Mouse (Mus musculus): ENCODE results near the gene Cdh11. TPM values are rescaled to one million over a fixed set of nuclear protein-coding genes. Genes with fewer than 3 reads are reported as not detected.
"Not testable (repeated sequence)": the region's sequence is repeated elsewhere in the genome, so short reads cannot be mapped to it uniquely, and the experiment has no call there.

Gene Cdh11
- total and polyA plus RNA-seq, 3 experiments: 0.07 TPM; not detected in 2

DNA sequence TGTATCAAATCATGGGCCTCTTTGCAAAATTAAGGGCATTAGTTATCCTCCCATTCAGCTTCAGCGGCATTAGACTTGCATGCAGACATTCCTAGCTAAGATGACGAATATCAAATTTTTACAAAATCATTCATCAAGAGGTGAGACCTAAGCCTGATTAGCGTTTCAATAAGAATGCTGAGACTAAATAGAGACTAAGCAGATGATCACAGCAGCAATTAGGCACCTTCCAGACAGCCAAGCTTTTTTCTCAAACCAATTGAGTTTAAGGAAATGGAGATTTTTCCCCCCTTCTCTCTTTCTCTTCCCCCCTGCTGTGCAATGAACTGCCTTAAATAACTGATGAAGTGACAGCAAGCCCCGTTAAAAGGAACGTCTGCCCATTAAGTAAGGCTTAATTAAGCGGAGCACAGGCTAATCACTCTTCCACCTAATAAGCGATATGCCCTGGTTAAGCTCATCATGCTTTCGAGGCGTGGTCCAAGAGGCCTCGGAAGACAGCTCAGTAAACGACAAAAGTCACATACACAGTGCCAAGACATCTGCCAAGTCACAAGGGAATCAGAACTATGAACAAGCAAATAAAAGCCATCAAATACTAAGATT lies 87.1 kb downstream of the Cdh11 start:
- TF ChIP-seq MXI1 (IDR thresholded peaks at IDR 0.05; ENCODE audit: low read depth, low read length) (no peak), KAT2A (conservative IDR thresholded peaks at IDR 0.05; ENCODE audit: low read depth, low read length) (no peak), SMC3 (IDR thresholded peaks at IDR 0.05; ENCODE audit: low read depth, low read length) (no peak), RCOR1 (IDR thresholded peaks at IDR 0.05; ENCODE audit: low read depth, low read length) (no peak), ZC3H11A (IDR thresholded peaks at IDR 0.05; ENCODE audit: low read depth, low read length) (no peak), USF2 (IDR thresholded peaks at IDR 0.05; ENCODE audit: borderline replicate concordance in 1 of 2, insufficient read depth in 1 of 2, low read depth in 1 of 2, low read length in 2 of 2) (no peak), CTCF (IDR thresholded peaks at IDR 0.05 in 2 of 3, conservative IDR thresholded peaks at IDR 0.05 in 1 of 3; ENCODE audit: control insufficient read depth in 1 of 3, insufficient read depth in 1 of 3, low read depth in 2 of 3, low read length in 3 of 3, poor library complexity in 1 of 3, severe bottlenecking in 1 of 3) (no peak)
- Histone ChIP-seq H3K79me2 (ENCODE audit: control insufficient read depth, insufficient read depth, low read length, poor library complexity) (no peaks in the 10 kb centered on the region), H3K27ac (ENCODE audit: control insufficient read depth, low read depth, low read length) (no peak overlapping the region), H3K4me1 (ENCODE audit: control insufficient read depth in 1 of 2, insufficient read depth in 2 of 2, low read length in 2 of 2) (no peaks in the 10 kb centered on the region), H3K9ac (ENCODE audit: control insufficient read depth, low read depth, low read length, poor library complexity, severe bottlenecking) (no peak overlapping the region), H3K9me3 (replicated peaks; ENCODE audit: insufficient read depth, low read length) (no peaks in the 10 kb centered on the region), H3K4me3 (ENCODE audit: control insufficient read depth in 1 of 2, insufficient read depth in 1 of 2, low read depth in 2 of 2, low read length in 2 of 2) (no peak overlapping the region), H3K27me3 (ENCODE audit: control insufficient read depth in 1 of 2, insufficient read depth in 2 of 2, low read length in 2 of 2) (no peaks in the 10 kb centered on the region), H3K36me3 (ENCODE audit: control insufficient read depth in 1 of 2, insufficient read depth in 2 of 2, low read length in 2 of 2) (no peaks in the 10 kb centered on the region)
- no peak for DNase-seq (ENCODE audit: low read depth, low spot score)

GRCm38 (mm10) chr8:102693465-102693864 lies 92.0 kb downstream of the Cdh11 start:
- Histone ChIP-seq H3K36me3 (ENCODE audit: control insufficient read depth in 1 of 2, insufficient read depth in 2 of 2, low read length in 2 of 2) (no peaks in the 10 kb centered on the region), H3K4me1 (ENCODE audit: control insufficient read depth in 1 of 2, insufficient read depth in 2 of 2, low read length in 2 of 2) (no peaks in the 10 kb centered on the region), H3K4me3 (ENCODE audit: control insufficient read depth in 1 of 2, insufficient read depth in 1 of 2, low read depth in 2 of 2, low read length in 2 of 2) (no peak overlapping the region), H3K9me3 (replicated peaks; ENCODE audit: insufficient read depth, low read length) (no peaks in the 10 kb centered on the region), H3K79me2 (ENCODE audit: control insufficient read depth, insufficient read depth, low read length, poor library complexity) (no peaks in the 10 kb centered on the region), H3K27ac (ENCODE audit: control insufficient read depth, low read depth, low read length) (no peak overlapping the region), H3K27me3 (ENCODE audit: control insufficient read depth in 1 of 2, insufficient read depth in 2 of 2, low read length in 2 of 2) (no peaks in the 10 kb centered on the region), H3K9ac (ENCODE audit: control insufficient read depth, low read depth, low read length, poor library complexity, severe bottlenecking) (no peak overlapping the region)
- DNase-seq (ENCODE audit: low read depth, low spot score): no peak
- no peak for TF ChIP-seq EP300 (IDR thresholded peaks at IDR 0.05; ENCODE audit: low read depth in 1 of 2, low read length in 2 of 2)
- no peak for TF ChIP-seq TBP (IDR thresholded peaks at IDR 0.05; ENCODE audit: low read depth, low read length)
- TF ChIP-seq MAX (IDR thresholded peaks at IDR 0.05; ENCODE audit: low read length): no peak
- no peak for TF ChIP-seq NRF1 (IDR thresholded peaks at IDR 0.05; ENCODE audit: insufficient read depth, low read depth, low read length, poor library complexity, severe bottlenecking)
- TF ChIP-seq MXI1 (IDR thresholded peaks at IDR 0.05; ENCODE audit: low read depth, low read length): no peak
- no peak for TF ChIP-seq RAD21 (IDR thresholded peaks at IDR 0.05; ENCODE audit: low read depth, low read length)
- TF ChIP-seq MAZ (IDR thresholded peaks at IDR 0.05; ENCODE audit: low read depth, low read length): no peak
- TF ChIP-seq HCFC1 (IDR thresholded peaks at IDR 0.05; ENCODE audit: low read depth, low read length): no peak
- TF ChIP-seq MYB (IDR thresholded peaks at IDR 0.05; ENCODE audit: low read depth, low read length): no peak
- TF ChIP-seq POLR2AphosphoS2 (IDR thresholded peaks at IDR 0.05; ENCODE audit: low read length): no peak
- no peak for TF ChIP-seq ELF1 (IDR thresholded peaks at IDR 0.05; ENCODE audit: low read depth, low read length)
- TF ChIP-seq ETS1 (IDR thresholded peaks at IDR 0.05; ENCODE audit: low read depth, low read length): no peak
- TF ChIP-seq SIN3A (IDR thresholded peaks at IDR 0.05; ENCODE audit: low read length): no peak
- no peak for TF ChIP-seq GABPA (IDR thresholded peaks at IDR 0.05; ENCODE audit: low read depth, low read length)
- TF ChIP-seq USF2 (IDR thresholded peaks at IDR 0.05; ENCODE audit: borderline replicate concordance in 1 of 2, insufficient read depth in 1 of 2, low read depth in 1 of 2, low read length in 2 of 2): no peak

GRCm38 (mm10) chr8:102685491-102685890 lies 100.0 kb downstream of the Cdh11 start:
- H3K79me2 ChIP-seq (ENCODE audit: control insufficient read depth, insufficient read depth, low read length, poor library complexity); DNase-seq (ENCODE audit: low read depth, low spot score); H3K27ac ChIP-seq (ENCODE audit: control insufficient read depth, low read depth, low read length); H3K36me3 ChIP-seq (ENCODE audit: control insufficient read depth in 1 of 2, insufficient read depth in 2 of 2, low read length in 2 of 2); H3K9me3 ChIP-seq (replicated peaks; ENCODE audit: insufficient read depth, low read length); H3K27me3 ChIP-seq (ENCODE audit: control insufficient read depth in 1 of 2, insufficient read depth in 2 of 2, low read length in 2 of 2); H3K4me1 ChIP-seq (ENCODE audit: control insufficient read depth in 1 of 2, insufficient read depth in 2 of 2, low read length in 2 of 2); H3K9ac ChIP-seq (ENCODE audit: control insufficient read depth, low read depth, low read length, poor library complexity, severe bottlenecking); H3K4me3 ChIP-seq (ENCODE audit: control insufficient read depth in 1 of 2, insufficient read depth in 1 of 2, low read depth in 2 of 2, low read length in 2 of 2): not testable (repeated sequence)
